Mouse (Mus musculus): ENCODE data around the gene Ubl4b. TPM values are rescaled to one million over a fixed set of nuclear protein-coding genes. Genes with fewer than 3 reads are reported as not detected.

Ubl4b gene
- total RNA-seq, 2 experiments from 2014 or later, result not detected

- DNase-seq, result no peak
- intact Hi-C loops (cut with DNase I; ENCODE audit: low total_unique reads), result no loop called here
Measured at GRCm38 (mm10) chr3:107530581-107530980, 24.3 kb downstream of the Ubl4b start.

GRCm38 (mm10) chr3:107529182-107529581 is 25.7 kb downstream of the Ubl4b start:
- no peak for DNase-seq
- intact Hi-C loops (cut with DNase I; ENCODE audit: low total_unique reads), result no loop called here

GRCm38 (mm10) chr3:107528401-107529118 is 26.3 kb downstream of the Ubl4b start:
- no peak for DNase-seq
- intact Hi-C loops (cut with DNase I; ENCODE audit: low total_unique reads), result no loop called here

- intact Hi-C loops (cut with DNase I; ENCODE audit: low total_unique reads), result no loop called here
- DNase-seq, result no peak
Measured at GRCm38 (mm10) chr3:107524547-107524946, 30.3 kb downstream of the Ubl4b start.

- DNase-seq, result no peak
- intact Hi-C loops (cut with DNase I; ENCODE audit: low total_unique reads), result no loop called here
Measured at GRCm38 (mm10) chr3:107520931-107521330, 33.9 kb downstream of the Ubl4b start.

- peak; percentile 18 for DNase-seq
- intact Hi-C loops (cut with DNase I; ENCODE audit: low total_unique reads), result no loop called here
Measured at GRCm38 (mm10) chr3:107517631-107518108, 37.2 kb downstream of the Ubl4b start, which contains the start of gene Slc6a17. Slc6a17 (minus strand) TSS chr3:107518018.

- intact Hi-C loops (cut with DNase I; ENCODE audit: low total_unique reads), result no loop called here
- no peak for DNase-seq
Measured at GRCm38 (mm10) chr3:107516776-107517630, 37.9 kb downstream of the Ubl4b start.

GRCm38 (mm10) chr3:107515989-107516388 is 38.9 kb downstream of the Ubl4b start:
- intact Hi-C loops (cut with DNase I; ENCODE audit: low total_unique reads), result no loop called here
- no peak for DNase-seq

GRCm38 (mm10) chr3:107511416-107511815 is 43.5 kb downstream of the Ubl4b start:
- DNase-seq, result no peak
- intact Hi-C loops (cut with DNase I; ENCODE audit: low total_unique reads), result no loop called here

GRCm38 (mm10) chr3:107508696-107509095 is 46.2 kb downstream of the Ubl4b start:
- DNase-seq, result no peak
- intact Hi-C loops (cut with DNase I; ENCODE audit: low total_unique reads), result no loop called here

- intact Hi-C loops (cut with DNase I; ENCODE audit: low total_unique reads), result no loop called here
- no peak for DNase-seq
Measured at GRCm38 (mm10) chr3:107507966-107508365, 46.9 kb downstream of the Ubl4b start.

GRCm38 (mm10) chr3:107506531-107506930 is 48.3 kb downstream of the Ubl4b start:
- DNase-seq, result no peak
- intact Hi-C loops (cut with DNase I; ENCODE audit: low total_unique reads), result no loop called here

GRCm38 (mm10) chr3:107505464-107506367 is 49.2 kb downstream of the Ubl4b start:
- intact Hi-C loops (cut with DNase I; ENCODE audit: low total_unique reads), result no loop called here
- DNase-seq, result no peak

- intact Hi-C loops (cut with DNase I; ENCODE audit: low total_unique reads), result no loop called here
- DNase-seq, result no peak
Measured at GRCm38 (mm10) chr3:107504542-107504941, 50.3 kb downstream of the Ubl4b start.

- intact Hi-C loops (cut with DNase I; ENCODE audit: low total_unique reads), result no loop called here
- no peak for DNase-seq
Measured at GRCm38 (mm10) chr3:107503716-107504115, 51.2 kb downstream of the Ubl4b start.

Other genes starting within 250 kb of the Ubl4b start
- 10 to 100 TPM; 16.9 to 18.0 TPM for gene Rbm15, start 221.4 kb downstream of the Ubl4b start, total RNA-seq (2021)
- 10 to 100 TPM; 49.3 to 51.9 TPM for gene Kcnc4, start 95.5 kb downstream of the Ubl4b start, total RNA-seq (2021)
- gene Slc6a17, start 37.1 kb downstream of the Ubl4b start, total RNA-seq (2021), result under 1 TPM; 0.55 to 0.60 TPM
- not detected for gene Alx3, start 40.0 kb upstream of the Ubl4b start, total RNA-seq (2021)
- gene Gm10961, start 76.2 kb upstream of the Ubl4b start, total RNA-seq (2021), result not detected
- gene Strip1, start 76.6 kb upstream of the Ubl4b start, total RNA-seq (2021), result 10 to 100 TPM; 16.9 to 19.5 TPM
- 10 to 100 TPM; 37.5 to 38.9 TPM for gene Ahcyl1, start 141.5 kb upstream of the Ubl4b start, total RNA-seq (2021)
- 10 to 100 TPM in 1 of 2 experiments, 1 to 10 TPM in 1; 7.9 to 10.9 TPM for gene Csf1, start 205.4 kb upstream of the Ubl4b start, total RNA-seq (2021)

Measured in gastrocnemius, postnatal 14 days (tissue).